Mouse (Mus musculus): Measurements from ENCODE around the gene Mcoln3. TPM values are rescaled to one million over a fixed set of nuclear protein-coding genes. Genes with fewer than 3 reads are reported as not detected.

Mcoln3 gene
- polyA plus RNA-seq, 1 experiment = 0.06 TPM

- no peak for DNase-seq (ENCODE audit: low read depth, low spot score)
- WGBS = 70% methylated on average over 8 of the region's 8 CpGs
Observed at GRCm38 (mm10) chr3:146122807-146123463, 5.7 kb downstream of the Mcoln3 start.

GRCm38 (mm10) chr3:146123464-146123825 lies 6.2 kb downstream of the Mcoln3 start:
- DNase-seq (ENCODE audit: low read depth, low spot score) = no peak
- WGBS = 42% methylated on average over 9 of the region's 9 CpGs

- no peak for DNase-seq (ENCODE audit: low read depth, low spot score)
- 83% methylated on average over 6 of the region's 6 CpGs for WGBS
Observed at GRCm38 (mm10) chr3:146127205-146127604, 10.0 kb downstream of the Mcoln3 start.

- no peak for DNase-seq (ENCODE audit: low read depth, low spot score)
- 26% methylated on average over 9 of the region's 9 CpGs for WGBS
Observed at GRCm38 (mm10) chr3:146134834-146135233, 17.6 kb downstream of the Mcoln3 start.

GRCm38 (mm10) chr3:146135417-146135816 lies 18.2 kb downstream of the Mcoln3 start:
- WGBS = 80% methylated on average over 2 of the region's 2 CpGs
- DNase-seq (ENCODE audit: low read depth, low spot score) = no peak

GRCm38 (mm10) chr3:146136422-146136821 lies 19.2 kb downstream of the Mcoln3 start:
- DNase-seq (ENCODE audit: low read depth, low spot score) = no peak
- WGBS = 25% methylated on average over 10 of the region's 10 CpGs

- no peak for DNase-seq (ENCODE audit: low read depth, low spot score)
- 93% methylated on average over 7 of the region's 7 CpGs for WGBS
Observed at GRCm38 (mm10) chr3:146140276-146140675, 23.0 kb downstream of the Mcoln3 start.

GRCm38 (mm10) chr3:146142523-146142922 lies 25.3 kb downstream of the Mcoln3 start:
- no peak for DNase-seq (ENCODE audit: low read depth, low spot score)
- WGBS = 88% methylated on average over 7 of the region's 7 CpGs

GRCm38 (mm10) chr3:146145501-146145900 lies 28.3 kb downstream of the Mcoln3 start:
- WGBS = 56% methylated on average over 5 of the region's 5 CpGs
- DNase-seq (ENCODE audit: low read depth, low spot score) = no peak

- no peak for DNase-seq (ENCODE audit: low read depth, low spot score)
- WGBS = 56% methylated on average over 5 of the region's 5 CpGs
Observed at GRCm38 (mm10) chr3:146146131-146146530, 28.9 kb downstream of the Mcoln3 start.

- DNase-seq (ENCODE audit: low read depth, low spot score) = no peak
- WGBS = 14% methylated on average over 31 of the region's 34 CpGs
Observed at GRCm38 (mm10) chr3:146149156-146150057, 32.2 kb downstream of the Mcoln3 start, which contains the start of gene Mcoln2. TSS of gene Mcoln2 (plus strand) at chr3:146149833.

GRCm38 (mm10) chr3:146150058-146150400 lies 32.8 kb downstream of the Mcoln3 start:
- DNase-seq (ENCODE audit: low read depth, low spot score) = no peak
- under 1% methylated on average over 26 of the region's 26 CpGs for WGBS

- 9% methylated on average over 11 of the region's 11 CpGs for WGBS
- DNase-seq (ENCODE audit: low read depth, low spot score) = peak; percentile 68
Observed at GRCm38 (mm10) chr3:146150560-146150959, 33.3 kb downstream of the Mcoln3 start.

- DNase-seq (ENCODE audit: low read depth, low spot score) = no peak
- WGBS = 90% methylated on average over 10 of the region's 10 CpGs
Observed at GRCm38 (mm10) chr3:146151328-146151727, 34.1 kb downstream of the Mcoln3 start.

- WGBS = 84% methylated on average over 8 of the region's 8 CpGs
Observed at GRCm38 (mm10) chr3:146151755-146152154, 34.5 kb downstream of the Mcoln3 start.

GRCm38 (mm10) chr3:146152348-146152747 lies 35.1 kb downstream of the Mcoln3 start:
- DNase-seq (ENCODE audit: low read depth, low spot score) = no peak
- 83% methylated on average over 8 of the region's 8 CpGs for WGBS

More at GRCm38 (mm10) chr3:146151755-146152154, 34.5 kb downstream of the Mcoln3 start:
- no peak for DNase-seq (ENCODE audit: low read depth, low spot score)

- WGBS = 72% methylated on average over 2 of the region's 2 CpGs
- no peak for DNase-seq (ENCODE audit: low read depth, low spot score)
Observed at GRCm38 (mm10) chr3:146152913-146153312, 35.7 kb downstream of the Mcoln3 start.

GRCm38 (mm10) chr3:146153862-146154611 lies 36.8 kb downstream of the Mcoln3 start:
- WGBS = 54% methylated on average over 12 of the region's 12 CpGs
- DNase-seq (ENCODE audit: low read depth, low spot score) = no peak

GRCm38 (mm10) chr3:146155628-146156576 lies 38.7 kb downstream of the Mcoln3 start:
- WGBS = 42% methylated on average over 13 of the region's 13 CpGs
- no peak for DNase-seq (ENCODE audit: low read depth, low spot score)
